Mouse (Mus musculus): ENCODE data around the gene Lhb.

GRCm38 (mm10) chr7:45465549-45465948, 44.9 kb downstream of the Lhb start:
- TF ChIP-seq HCFC1 (IDR thresholded peaks at IDR 0.05; ENCODE audit: borderline replicate concordance, insufficient read depth, low read length) (no peak), ZC3H11A (IDR thresholded peaks at IDR 0.05; ENCODE audit: borderline replicate concordance, low read depth, low read length) (no peak), MAFK (IDR thresholded peaks at IDR 0.05; ENCODE audit: insufficient read depth, low read depth, low read length) (no peak)
